Mouse (Mus musculus): ENCODE data around the gene Crcp.

Gene Crcp

GRCm38 (mm10) chr5:130029142-130029897 is at the start of gene Crcp, which contains the start of gene Asl:
Gene Crcp (plus strand): TSS chr5:130029290.
Gene Asl (minus strand): TSS chr5:130029247.
- DNase-seq (ENCODE audit: low spot score in 2 of 2): peak; percentile 66 to 77

GRCm38 (mm10) chr5:129980216-129980615 is 48.9 kb upstream of the Crcp start:
- DNase-seq (ENCODE audit: low spot score in 2 of 2): no peak

GRCm38 (mm10) chr5:129989376-129989775 is 39.7 kb upstream of the Crcp start:
- no peak for DNase-seq (ENCODE audit: low spot score in 2 of 2)

GRCm38 (mm10) chr5:129991898-129992297 is 37.2 kb upstream of the Crcp start:
- no peak for DNase-seq (ENCODE audit: low spot score in 2 of 2)

GRCm38 (mm10) chr5:129993374-129993773 is 35.7 kb upstream of the Crcp start:
- DNase-seq (ENCODE audit: low spot score in 2 of 2): no peak

- no peak for DNase-seq (ENCODE audit: low spot score in 2 of 2)
These were observed 34.1 kb upstream of the Crcp start for GRCm38 (mm10) chr5:129994989-129995388.

- DNase-seq (ENCODE audit: low spot score in 2 of 2): no peak
These were observed 31.4 kb upstream of the Crcp start for GRCm38 (mm10) chr5:129997700-129998099.

- DNase-seq (ENCODE audit: low spot score in 2 of 2): peak; percentile 39 to 61
These were observed 30.0 kb upstream of the Crcp start for GRCm38 (mm10) chr5:129999097-129999496.

- DNase-seq (ENCODE audit: low spot score in 2 of 2): no peak
These were observed 28.4 kb upstream of the Crcp start for GRCm38 (mm10) chr5:130000735-130001134.

GRCm38 (mm10) chr5:130001356-130001987 is 27.6 kb upstream of the Crcp start:
- peak in 1 of 2 experiments; percentile 21 for DNase-seq (ENCODE audit: low spot score in 2 of 2)

GRCm38 (mm10) chr5:130002301-130003146 is 26.6 kb upstream of the Crcp start, which contains the start of gene Gusb:
Gene Gusb (minus strand): TSS chr5:130003049.
- peak; percentile 63 for DNase-seq (ENCODE audit: low spot score in 2 of 2)

GRCm38 (mm10) chr5:130003229-130003628 is 25.9 kb upstream of the Crcp start:
- DNase-seq (ENCODE audit: low spot score in 2 of 2): no peak

GRCm38 (mm10) chr5:130007344-130007743 is 21.7 kb upstream of the Crcp start:
- DNase-seq (ENCODE audit: low spot score in 2 of 2): no peak

- DNase-seq (ENCODE audit: low spot score in 2 of 2): no peak
These were observed 21.0 kb upstream of the Crcp start for GRCm38 (mm10) chr5:130008034-130008590.

GRCm38 (mm10) chr5:130009784-130010183 is 19.3 kb upstream of the Crcp start:
- no peak for DNase-seq (ENCODE audit: low spot score in 2 of 2)

- DNase-seq (ENCODE audit: low spot score in 2 of 2): no peak
These were observed 18.1 kb upstream of the Crcp start for GRCm38 (mm10) chr5:130010961-130011360.

- DNase-seq (ENCODE audit: low spot score in 2 of 2): no peak
These were observed 14.0 kb upstream of the Crcp start for GRCm38 (mm10) chr5:130015104-130015503.

- DNase-seq (ENCODE audit: low spot score in 2 of 2): no peak
These were observed 9.6 kb upstream of the Crcp start for GRCm38 (mm10) chr5:130019461-130019860.

GRCm38 (mm10) chr5:130021361-130021966 is 7.6 kb upstream of the Crcp start:
- no peak for DNase-seq (ENCODE audit: low spot score in 2 of 2)

GRCm38 (mm10) chr5:130022366-130022765 is 6.7 kb upstream of the Crcp start:
- no peak for DNase-seq (ENCODE audit: low spot score in 2 of 2)

GRCm38 (mm10) chr5:130023067-130023766 is 5.9 kb upstream of the Crcp start:
- no peak for DNase-seq (ENCODE audit: low spot score in 2 of 2)

Measured in natural killer cell, adult 2 months (primary cell).